Mouse (Mus musculus) liver, embryonic 15.5 days (tissue): Measurements from ENCODE around the gene D930020B18Rik. TPM values are rescaled to one million over a fixed set of nuclear protein-coding genes. Genes with fewer than 3 reads are reported as not detected.
A peak's percentile ranks its signal among the peaks of the same experiment; 100 is the strongest.

Source experiments
- ATAC-seq: fragments of 200-750 bp; cut with Nextera tagmentation; 2 replicates; pipeline ENCODE4 v1.8.0; 2017; ENCODE audit warnings: moderate number of reproducible peaks, mild to moderate bottlenecking, moderate library complexity; ENCODE audit not compliant: insufficient read depth
- H3K27ac ChIP-seq: fragments of 300-500 bp; sonication (generic); replicated peaks from 2 replicates; pipeline ENCODE4 v1.5.1; 2015; ENCODE audit warnings: mild to moderate bottlenecking, inconsistent platforms
- H3K27me3 ChIP-seq: fragments of 300-500 bp; sonication (generic); 2 replicates; pipeline ENCODE4 v1.6.1; 2015; ENCODE audit warnings: mild to moderate bottlenecking, inconsistent platforms
- H3K36me3 ChIP-seq: fragments of 300-500 bp; sonication (generic); replicated peaks from 2 replicates; pipeline ENCODE4 v1.6.1; 2015; ENCODE audit warnings: moderate library complexity, mild to moderate bottlenecking, inconsistent platforms
- H3K4me1 ChIP-seq: fragments of 300-500 bp; sonication (generic); replicated peaks from 2 replicates; pipeline ENCODE4 v1.6.1; 2015; ENCODE audit warnings: inconsistent platforms
- H3K4me2 ChIP-seq: fragments of 300-500 bp; sonication (generic); 2 replicates; pipeline ENCODE4 v1.6.1; 2015; ENCODE audit warnings: moderate library complexity, mild to moderate bottlenecking, inconsistent platforms
- H3K4me3 ChIP-seq: fragments of 300-500 bp; sonication (generic); replicated peaks from 2 replicates; pipeline ENCODE4 v1.5.1; 2015; ENCODE audit warnings: mild to moderate bottlenecking, inconsistent platforms
- H3K9ac ChIP-seq: fragments of 300-500 bp; sonication (generic); 2 replicates; pipeline ENCODE4 v1.6.1; 2015; ENCODE audit warnings: moderate library complexity, mild to moderate bottlenecking, inconsistent platforms
- H3K9me3 ChIP-seq: fragments of 300-500 bp; sonication (generic); replicated peaks from 2 replicates; pipeline ENCODE4 v1.6.1; 2016; ENCODE audit warnings: inconsistent platforms
- WGBS: fragments of 180-500 bp; shearing (Covaris S2); methylation state at CpG from one replicate; pipeline ENCODE4 v1.1.7; 2015; ENCODE audit warnings: mixed read lengths; ENCODE audit not compliant: insufficient replicate concordance; 5-methylcytosine and 5-hydroxymethylcytosine counted together
- polyA plus RNA-seq: library from polyadenylated mRNA; unstranded; fragments of >200 nt; fragmentation: Nextera tagmentation; extraction: Ambion mirVana; gene quantifications from 2 replicates; pipeline ENCODE4 v1.2.1, GENCODE M21; 2015

D930020B18Rik gene
- polyA plus RNA-seq, 1 experiment from 2014 or later, result not detected

GRCm38 (mm10) chr10:121680902-121681301, 39.5 kb downstream of the D930020B18Rik start:
- Histone ChIP-seq H3K4me2 (no peak overlapping the region), H3K4me3 (no peak overlapping the region), H3K4me1 (no peaks in the 10 kb centered on the region), H3K27ac (no peak overlapping the region), H3K9ac (no peak overlapping the region), H3K27me3 (no peaks in the 10 kb centered on the region), H3K9me3 (no peaks in the 10 kb centered on the region), H3K36me3 (no peaks in the 10 kb centered on the region)
- no peak for ATAC-seq
- WGBS, result 34% methylated on average over 2 of the region's 2 CpGs

- no peak overlapping the region for H3K27ac ChIP-seq
- no peaks in the 10 kb centered on the region for H3K27me3 ChIP-seq
- no peaks in the 10 kb centered on the region for H3K4me1 ChIP-seq
- WGBS, result 48% methylated on average over 10 of the region's 10 CpGs
- ATAC-seq, result no peak
- H3K4me3 ChIP-seq, result no peak overlapping the region
- H3K36me3 ChIP-seq, result no peaks in the 10 kb centered on the region
- H3K9ac ChIP-seq, result no peak overlapping the region
- H3K4me2 ChIP-seq, result no peak overlapping the region
- no peaks in the 10 kb centered on the region for H3K9me3 ChIP-seq
Measured at GRCm38 (mm10) chr10:121682539-121682938, 41.2 kb downstream of the D930020B18Rik start.

GRCm38 (mm10) chr10:121686153-121686660, 44.8 kb downstream of the D930020B18Rik start:
- no peak overlapping the region for H3K9ac ChIP-seq
- no peak overlapping the region for H3K4me2 ChIP-seq
- WGBS, result 68% methylated on average over 4 of the region's 4 CpGs
- H3K27me3 ChIP-seq, result no peaks in the 10 kb centered on the region
- no peaks in the 10 kb centered on the region for H3K4me1 ChIP-seq
- no peaks in the 10 kb centered on the region for H3K9me3 ChIP-seq
- H3K4me3 ChIP-seq, result no peak overlapping the region
- ATAC-seq, result no peak
- no peaks in the 10 kb centered on the region for H3K36me3 ChIP-seq
- no peak overlapping the region for H3K27ac ChIP-seq

- H3K36me3 ChIP-seq, result no peaks in the 10 kb centered on the region
- H3K4me1 ChIP-seq, result no peaks in the 10 kb centered on the region
- ATAC-seq, result no peak
- H3K27ac ChIP-seq, result no peak overlapping the region
- no peak overlapping the region for H3K4me3 ChIP-seq
- no peaks in the 10 kb centered on the region for H3K27me3 ChIP-seq
- H3K9me3 ChIP-seq, result no peaks in the 10 kb centered on the region
- 60% methylated on average over 7 of the region's 7 CpGs for WGBS
- H3K9ac ChIP-seq, result no peak overlapping the region
- H3K4me2 ChIP-seq, result no peak overlapping the region
Measured at GRCm38 (mm10) chr10:121687511-121687910, 46.1 kb downstream of the D930020B18Rik start.

GRCm38 (mm10) chr10:121689591-121690314, 48.4 kb downstream of the D930020B18Rik start:
- Histone ChIP-seq H3K9me3 (no peaks in the 10 kb centered on the region), H3K4me2 (no peak overlapping the region), H3K36me3 (no peaks in the 10 kb centered on the region), H3K4me3 (no peak overlapping the region), H3K9ac (no peak overlapping the region), H3K27me3 (no peaks in the 10 kb centered on the region), H3K4me1 (no peaks in the 10 kb centered on the region), H3K27ac (no peak overlapping the region)
- ATAC-seq, result no peak
- WGBS, result 25% methylated on average over 15 of the region's 15 CpGs

- Histone ChIP-seq H3K36me3 (no peaks in the 10 kb centered on the region), H3K9ac (no peak overlapping the region), H3K27me3 (no peaks in the 10 kb centered on the region), H3K9me3 (no peaks in the 10 kb centered on the region), H3K4me1 (no peaks in the 10 kb centered on the region), H3K4me2 (peak overlapping the region; percentile 52), H3K4me3 (peak overlapping the region; percentile 28), H3K27ac (no peak overlapping the region)
- 30% methylated on average over 18 of the region's 18 CpGs for WGBS
- no peak for ATAC-seq
Measured at GRCm38 (mm10) chr10:121692944-121693579, 51.7 kb downstream of the D930020B18Rik start.

- ATAC-seq, result no peak
- Histone ChIP-seq H3K4me2 (no peak overlapping the region), H3K36me3 (no peaks in the 10 kb centered on the region), H3K4me1 (no peaks in the 10 kb centered on the region), H3K9me3 (no peaks in the 10 kb centered on the region), H3K9ac (no peak overlapping the region), H3K4me3 (no peak overlapping the region), H3K27ac (no peak overlapping the region), H3K27me3 (no peaks in the 10 kb centered on the region)
- 81% methylated on average over 11 of the region's 11 CpGs for WGBS
Measured at GRCm38 (mm10) chr10:121694567-121694966, 53.2 kb downstream of the D930020B18Rik start.

GRCm38 (mm10) chr10:121701296-121702248, 60.2 kb downstream of the D930020B18Rik start:
- Histone ChIP-seq H3K9me3 (no peaks in the 10 kb centered on the region), H3K27me3 (no peaks in the 10 kb centered on the region), H3K4me1 (no peaks in the 10 kb centered on the region), H3K4me3 (no peak overlapping the region), H3K9ac (no peak overlapping the region), H3K4me2 (no peak overlapping the region), H3K36me3 (no peaks in the 10 kb centered on the region), H3K27ac (no peak overlapping the region)
- 39% methylated on average over 11 of the region's 11 CpGs for WGBS
- no peak for ATAC-seq

- no peak overlapping the region for H3K27ac ChIP-seq
- ATAC-seq, result no peak
- no peaks in the 10 kb centered on the region for H3K27me3 ChIP-seq
- no peaks in the 10 kb centered on the region for H3K4me1 ChIP-seq
- no peak overlapping the region for H3K9ac ChIP-seq
- no peaks in the 10 kb centered on the region for H3K36me3 ChIP-seq
- WGBS, result 61% methylated on average over 6 of the region's 6 CpGs
- H3K9me3 ChIP-seq, result no peaks in the 10 kb centered on the region
- no peak overlapping the region for H3K4me2 ChIP-seq
- H3K4me3 ChIP-seq, result no peak overlapping the region
Measured at GRCm38 (mm10) chr10:121703619-121704018, 62.2 kb downstream of the D930020B18Rik start.

- Histone ChIP-seq H3K4me1 (no peaks in the 10 kb centered on the region), H3K9me3 (no peaks in the 10 kb centered on the region), H3K4me3 (no peak overlapping the region), H3K27me3 (no peaks in the 10 kb centered on the region), H3K4me2 (no peak overlapping the region), H3K36me3 (no peaks in the 10 kb centered on the region), H3K9ac (no peak overlapping the region), H3K27ac (no peak overlapping the region)
- no peak for ATAC-seq
- 63% methylated on average over 6 of the region's 6 CpGs for WGBS
Measured at GRCm38 (mm10) chr10:121704871-121705270, 63.5 kb downstream of the D930020B18Rik start.
